Mouse (Mus musculus): ENCODE data around the gene Fut2.

The Fut2 gene

DNA sequence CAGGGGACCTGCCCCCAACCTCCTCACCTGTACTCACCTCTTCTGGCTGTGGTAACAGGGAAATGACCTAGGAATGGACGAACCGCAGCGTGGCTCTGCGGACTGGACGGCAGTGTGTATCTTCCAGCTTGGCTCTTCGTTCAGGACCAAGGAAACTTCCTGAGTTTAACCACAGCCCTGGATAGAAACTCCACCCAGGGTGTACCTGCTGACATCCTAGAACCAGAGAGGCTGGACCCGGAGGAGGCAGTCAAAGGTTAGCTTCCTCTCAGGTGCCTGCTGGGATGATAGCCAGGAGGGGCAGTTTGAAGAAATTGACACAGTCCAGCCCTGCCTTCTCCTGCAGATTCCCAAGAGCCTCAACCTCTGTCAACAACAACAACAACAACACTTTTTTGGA lies at the start of gene Fut2:
Fut2 (minus strand) TSS at position 234 of the 400 bp plus-strand sequence.
- DNase-seq = no peak

DNA sequence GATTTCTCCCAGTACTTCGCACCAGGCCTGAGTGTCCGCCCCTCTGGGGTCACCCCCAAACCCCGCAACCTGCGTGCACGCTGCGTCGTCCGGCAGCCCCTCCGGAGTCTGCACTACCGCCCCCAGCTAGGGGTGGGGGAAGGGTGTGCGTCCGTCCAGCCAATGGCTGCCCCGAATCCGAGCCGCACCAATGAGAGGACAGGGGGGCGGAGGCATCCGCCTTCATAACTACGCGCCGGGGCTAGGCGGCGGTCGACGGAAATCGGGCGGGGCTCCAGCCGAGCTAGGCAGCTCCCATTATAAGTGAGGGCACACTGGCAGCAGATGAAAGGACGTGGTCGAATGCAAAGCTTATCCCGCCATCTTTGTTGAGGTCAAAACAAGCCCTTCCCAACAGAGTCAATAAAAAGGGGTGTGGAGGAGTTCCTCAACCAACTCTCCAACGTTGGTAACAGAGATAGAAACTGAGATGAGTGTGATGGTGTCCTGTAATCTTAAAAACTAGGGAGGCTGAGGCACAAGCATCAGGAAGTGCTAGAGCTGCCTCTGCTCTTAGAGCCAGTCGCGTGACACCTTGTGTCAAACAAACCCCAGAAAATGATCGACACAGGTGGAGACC lies 49.0 kb upstream of the Fut2 start, which contains the start of gene Rpl18:
Rpl18 (plus strand) TSS at position 368 of the 619 bp plus-strand sequence.
- DNase-seq = peak; percentile 99

DNA sequence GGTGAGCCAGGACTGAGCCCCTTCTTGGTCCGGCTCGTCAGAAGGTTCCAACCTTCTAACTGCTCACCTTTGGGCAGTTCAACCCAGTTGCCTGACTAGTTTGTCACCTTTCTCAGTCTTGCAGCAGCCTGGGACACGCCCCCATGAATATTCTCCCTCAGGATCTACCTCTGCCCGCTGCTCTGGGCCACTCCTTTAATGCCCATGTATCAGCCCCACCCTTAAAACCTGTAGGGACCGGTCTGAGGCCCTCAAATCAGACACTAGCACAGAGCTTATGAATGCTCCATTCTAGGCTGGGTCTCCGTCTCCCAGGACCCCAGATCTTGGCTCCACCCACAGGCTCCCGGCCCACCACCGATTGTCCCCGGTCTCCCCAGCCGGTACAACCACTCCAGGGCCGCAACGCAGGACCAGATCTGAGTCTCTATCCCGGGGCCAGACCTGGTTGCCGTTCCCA lies 48.5 kb upstream of the Fut2 start:
- no peak for DNase-seq

DNA sequence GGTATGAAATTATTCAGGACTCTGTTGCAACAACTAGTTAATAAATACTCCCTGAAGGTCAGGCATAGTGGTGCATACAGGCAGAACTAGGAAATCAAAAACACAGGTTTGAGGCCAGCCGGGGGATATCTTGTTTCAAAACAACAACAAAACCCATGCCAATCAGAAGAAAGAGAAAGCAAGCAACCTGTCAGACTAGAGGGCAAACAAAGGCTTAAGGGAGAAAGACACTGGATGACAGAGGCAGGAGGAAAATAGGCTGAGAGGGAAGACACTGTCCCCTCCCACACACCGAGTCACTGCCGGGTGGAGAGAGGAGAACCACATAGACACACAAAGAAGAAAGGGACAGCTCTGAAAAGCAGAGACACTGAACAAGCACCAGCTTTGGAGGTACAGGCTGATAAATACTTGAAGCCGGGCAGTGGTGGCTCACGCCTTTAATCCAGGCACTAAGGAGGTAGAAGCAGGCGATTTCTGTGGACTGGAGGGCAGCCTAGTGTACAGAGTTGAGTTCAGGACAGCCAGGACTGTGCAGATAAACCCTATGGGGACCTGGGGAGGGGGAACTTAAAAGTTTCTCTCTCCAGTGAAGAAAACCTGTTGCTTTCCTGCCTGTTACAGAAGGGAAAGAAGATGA lies 47.8 kb upstream of the Fut2 start:
- DNase-seq = no peak

DNA sequence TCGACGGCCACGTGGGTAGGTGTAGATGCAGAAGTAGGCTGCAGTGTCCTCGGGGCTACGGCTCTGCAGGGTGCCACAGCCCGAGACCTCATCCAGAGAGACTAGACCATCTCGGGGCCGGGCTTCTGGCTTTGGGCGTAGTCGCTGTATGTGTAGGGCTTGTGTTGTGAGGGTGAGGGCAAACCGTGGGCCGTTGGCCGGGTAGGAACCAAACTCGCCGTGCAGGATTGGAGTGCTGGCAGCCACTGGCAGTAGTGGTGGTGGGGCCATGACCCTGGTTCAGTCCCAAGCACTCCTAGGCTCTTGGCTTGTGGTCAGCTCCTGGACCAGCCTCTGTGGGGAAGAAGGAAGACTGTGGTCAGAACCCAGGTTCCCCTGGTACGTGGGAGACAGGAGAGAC lies 47.2 kb upstream of the Fut2 start:
- no peak for DNase-seq

DNA sequence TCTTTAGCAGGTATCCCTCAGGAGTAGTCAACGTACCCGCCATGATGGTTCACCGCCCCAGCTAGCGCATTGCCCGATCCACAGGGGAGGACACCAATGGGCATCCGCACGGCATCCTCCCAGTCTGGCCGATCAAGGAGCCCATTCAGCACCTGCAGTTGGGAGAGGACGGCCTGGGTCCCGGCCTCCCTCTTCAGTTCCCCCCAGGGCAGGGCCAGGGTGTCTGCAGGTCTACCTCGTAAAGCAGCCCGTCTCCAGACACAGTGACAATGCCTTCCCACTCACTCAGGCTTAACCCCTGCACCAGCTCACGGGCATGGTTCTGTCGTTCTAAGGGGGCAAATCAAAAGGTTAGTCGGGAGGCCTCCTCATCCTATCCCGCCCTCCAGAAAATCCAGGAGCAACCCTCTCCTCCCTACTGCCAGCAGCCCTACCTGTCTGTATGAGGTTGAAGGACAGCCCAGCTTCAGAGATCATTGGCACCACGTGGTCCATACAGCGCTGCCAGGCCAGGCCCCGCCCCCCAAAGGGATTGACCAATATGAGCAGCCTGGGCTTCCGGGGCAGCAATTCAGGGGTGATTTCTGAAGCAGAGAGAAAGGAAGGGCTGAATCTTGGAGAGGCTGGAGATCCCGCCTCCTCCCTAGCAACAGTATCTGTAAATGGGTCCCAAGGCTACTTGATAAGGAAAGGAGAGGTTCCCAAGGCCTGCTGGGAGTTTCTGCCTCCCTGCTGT lies 46.0 kb upstream of the Fut2 start:
- no peak for DNase-seq

DNA sequence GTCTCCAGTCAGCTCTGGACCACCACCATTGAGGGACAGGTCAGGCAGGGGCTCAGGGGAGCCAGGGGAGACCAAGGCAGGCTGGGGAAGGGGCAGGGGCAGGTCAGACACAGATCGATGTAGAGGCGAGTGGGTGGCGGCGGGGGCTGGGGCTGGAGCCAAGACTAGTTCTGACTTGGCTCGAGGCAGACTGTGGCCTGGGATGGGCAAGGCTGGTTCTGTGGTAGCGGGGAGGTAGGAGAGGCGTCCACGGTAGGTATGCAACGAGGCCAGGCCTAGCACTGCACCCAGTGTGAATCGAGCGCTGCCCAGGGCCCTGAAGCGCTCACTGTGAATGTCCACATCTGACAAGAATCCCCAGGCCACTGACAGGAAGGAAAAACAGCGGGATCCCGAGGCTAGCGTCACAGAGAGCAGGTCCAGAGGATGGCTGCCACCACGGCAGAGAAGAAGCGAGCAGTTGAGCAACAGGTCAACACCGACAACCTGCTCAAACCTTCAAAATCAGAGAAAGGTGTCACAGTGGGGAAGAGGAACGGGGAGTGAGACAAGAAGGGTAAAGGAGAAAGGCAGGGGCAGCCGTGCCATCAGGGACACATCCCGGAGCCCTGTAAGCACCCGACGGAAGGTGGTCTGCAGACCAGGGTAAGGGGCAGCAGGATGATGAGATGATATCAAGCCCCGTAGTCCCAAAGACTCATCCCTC lies 45.3 kb upstream of the Fut2 start:
- no peak for DNase-seq

DNA sequence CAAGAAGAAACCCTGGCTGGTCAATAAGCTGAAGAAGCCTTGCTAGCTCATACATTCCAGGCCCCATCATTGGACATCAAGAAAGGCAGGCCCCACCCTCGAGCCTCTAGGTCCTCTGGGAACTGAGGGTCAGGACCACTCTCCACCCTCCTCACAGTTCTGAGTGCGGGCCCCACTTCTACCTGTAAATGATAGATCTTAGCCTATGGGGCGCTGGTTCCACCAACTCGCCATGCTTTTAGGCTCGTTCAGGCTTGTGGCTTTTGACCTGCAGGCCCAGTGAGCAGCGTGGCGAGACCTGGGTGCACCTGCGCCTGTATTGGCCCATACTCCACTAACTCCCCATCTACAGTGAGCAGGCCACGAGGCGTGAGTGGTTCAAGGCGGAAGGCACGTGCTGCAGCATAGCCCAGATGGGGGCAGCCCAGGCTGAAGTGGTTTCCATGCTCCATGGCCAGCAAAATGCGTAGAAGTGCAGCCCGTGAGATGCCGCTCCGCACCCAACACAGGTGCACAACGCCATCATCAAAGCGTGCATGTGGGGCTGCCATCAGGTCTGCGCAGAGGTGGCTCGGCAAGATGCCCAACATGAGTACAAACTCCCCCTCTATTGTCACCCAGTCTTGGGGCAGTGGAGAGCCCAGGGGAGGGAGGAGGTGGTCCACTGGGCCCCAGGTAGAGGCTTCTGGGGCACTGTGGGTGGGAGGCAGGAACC lies 44.4 kb upstream of the Fut2 start:
- DNase-seq = no peak

DNA sequence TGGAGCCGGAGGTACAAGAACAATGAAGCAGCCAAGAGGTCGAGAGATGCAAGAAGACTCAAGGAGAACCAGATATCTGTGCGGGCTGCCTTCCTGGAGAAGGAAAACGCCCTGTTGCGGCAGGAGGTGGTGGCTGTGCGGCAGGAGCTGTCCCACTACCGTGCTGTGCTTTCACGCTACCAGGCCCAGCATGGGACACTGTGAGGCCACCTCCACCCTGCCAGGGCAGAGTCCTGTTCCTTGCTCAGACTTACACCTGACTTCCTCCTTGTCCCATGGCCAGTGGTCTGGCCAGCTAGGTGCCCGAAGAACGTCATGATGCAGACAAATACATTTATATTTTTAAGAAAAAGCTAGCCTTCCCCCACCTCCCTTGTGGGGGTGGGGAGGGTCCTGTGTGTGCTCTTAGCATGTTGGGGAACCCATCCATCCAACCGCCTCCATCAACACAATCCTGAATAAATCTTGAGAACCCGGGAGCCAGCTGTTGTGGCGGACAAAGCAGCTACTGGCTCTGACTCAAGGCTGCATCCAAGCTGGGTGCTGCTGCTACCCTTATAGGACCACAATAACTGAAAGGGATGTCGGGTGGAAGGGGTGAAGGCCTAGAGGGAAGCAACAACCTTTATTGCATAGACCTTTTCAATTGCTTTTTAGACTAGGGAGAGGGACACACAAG lies 43.6 kb upstream of the Fut2 start:
- DNase-seq = no peak

DNA sequence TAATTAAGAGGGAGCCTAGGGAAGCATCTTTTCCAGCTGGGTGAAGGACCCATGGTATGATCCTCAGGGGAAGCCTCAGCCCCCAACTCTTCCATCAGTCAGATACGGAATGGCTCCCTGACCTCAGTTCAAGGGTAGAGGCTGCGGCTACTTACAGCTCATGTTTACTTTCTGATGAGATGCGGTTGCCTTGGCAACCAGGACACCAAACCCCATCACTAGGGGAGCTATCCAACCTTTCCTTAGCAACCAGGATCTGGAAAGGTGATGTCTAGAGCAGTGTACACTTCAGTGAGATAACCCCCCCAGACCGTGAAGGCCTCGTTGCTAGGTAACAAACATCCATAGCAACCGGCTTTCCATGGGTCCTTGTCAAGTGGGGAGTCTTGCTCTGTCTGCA lies 42.8 kb upstream of the Fut2 start:
- no peak for DNase-seq

DNA sequence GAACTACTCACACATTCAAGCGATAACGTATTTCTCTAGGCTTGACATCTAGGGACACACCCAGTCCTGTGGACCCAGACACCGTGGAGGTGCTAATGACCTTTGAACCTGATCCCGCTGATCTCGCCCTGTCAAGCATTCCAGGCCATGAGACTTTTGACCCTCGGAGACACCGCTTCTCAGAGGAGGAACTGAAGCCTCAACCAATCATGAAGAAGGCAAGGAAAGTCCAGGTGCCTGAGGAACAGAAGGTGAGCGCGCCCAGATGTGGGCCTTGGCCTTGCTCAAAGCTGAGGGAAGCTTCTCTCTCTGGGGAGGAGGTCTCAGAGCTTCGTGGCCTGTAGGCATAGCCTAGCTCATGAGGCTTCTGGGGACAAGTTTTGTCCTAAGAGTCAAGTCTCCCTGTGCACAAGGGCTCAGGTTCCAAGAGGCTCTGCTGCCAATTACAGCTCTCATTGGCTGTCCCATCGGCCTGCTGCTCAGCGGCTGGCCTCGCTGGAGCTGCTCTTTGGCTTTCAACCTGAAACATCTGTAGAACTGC lies 42.1 kb upstream of the Fut2 start:
- no peak for DNase-seq

DNA sequence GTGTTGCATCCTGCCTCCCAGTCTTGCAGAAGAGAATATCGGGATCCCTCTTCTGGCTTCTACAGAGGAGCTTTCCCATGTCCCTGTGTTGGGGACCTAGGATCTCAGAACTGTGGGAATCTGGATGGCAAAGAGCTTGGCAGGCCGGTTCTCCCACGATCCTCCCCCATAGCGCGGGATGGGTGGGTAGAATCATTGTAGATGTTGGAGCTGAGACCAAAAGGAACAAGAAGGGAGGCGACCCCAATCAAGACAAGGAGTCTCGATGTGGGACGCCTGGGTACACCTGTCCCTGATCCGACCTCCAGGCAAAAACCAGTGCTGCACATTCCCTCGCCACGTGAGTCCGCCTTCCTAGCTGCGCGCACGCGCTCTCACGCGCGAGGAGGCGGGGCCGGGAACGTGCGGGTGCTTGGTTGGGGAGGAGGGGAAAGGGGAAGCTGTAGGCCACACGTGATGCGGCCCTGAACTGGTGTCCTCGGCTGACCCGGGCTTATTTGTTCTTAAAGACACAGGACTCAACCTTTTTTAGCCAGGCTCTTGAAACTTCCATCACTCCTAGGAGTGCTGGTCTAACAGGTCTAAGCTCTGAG lies 41.3 kb upstream of the Fut2 start:
- peak; percentile 93 for DNase-seq

DNA sequence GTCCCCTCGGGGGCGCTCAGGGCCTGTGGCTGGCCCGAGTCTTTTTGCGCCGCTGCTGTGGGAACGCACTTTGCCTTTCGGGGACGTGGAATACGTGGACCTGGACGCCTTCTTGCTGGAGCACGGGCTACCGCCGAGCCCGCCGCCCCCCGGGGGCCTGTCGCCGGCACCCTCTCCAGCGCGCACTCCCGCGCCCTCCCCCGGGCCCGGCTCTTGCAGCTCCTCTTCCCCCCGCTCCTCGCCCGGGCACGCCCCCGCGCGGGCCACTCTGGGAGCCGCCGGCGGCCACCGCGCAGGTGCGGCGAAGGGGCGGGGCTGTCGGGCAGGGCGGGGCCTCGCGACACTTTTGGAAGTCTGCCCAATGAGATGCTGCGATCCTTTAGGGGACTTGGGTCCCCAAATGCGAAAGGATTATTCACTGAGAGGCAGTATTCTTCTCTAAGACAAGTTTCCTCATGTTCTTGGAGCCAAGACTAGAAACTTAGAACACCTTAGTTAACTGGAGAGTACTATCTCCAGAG lies 40.6 kb upstream of the Fut2 start:
- DNase-seq = peak; percentile 86

DNA sequence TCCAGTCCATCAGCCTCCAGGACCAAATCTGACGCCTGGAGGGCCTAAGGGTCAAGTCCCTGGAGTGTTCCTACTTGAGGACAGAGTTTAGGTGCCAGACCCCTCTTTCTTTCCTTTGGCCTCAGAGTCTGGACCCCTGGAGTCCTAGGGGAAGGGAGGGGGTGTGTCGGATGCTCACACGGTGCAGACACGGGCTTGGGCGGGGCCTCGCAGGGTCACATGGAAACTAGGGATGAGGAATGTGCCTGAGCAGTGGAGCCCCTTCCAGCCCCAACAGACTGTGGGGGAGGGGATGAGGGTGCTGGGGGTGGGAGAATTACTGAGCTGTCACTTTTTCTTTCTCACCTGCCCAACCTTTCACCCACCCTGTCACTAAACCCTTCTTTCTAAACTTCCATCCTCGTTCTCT lies 39.7 kb upstream of the Fut2 start:
- peak; percentile 80 for DNase-seq

DNA sequence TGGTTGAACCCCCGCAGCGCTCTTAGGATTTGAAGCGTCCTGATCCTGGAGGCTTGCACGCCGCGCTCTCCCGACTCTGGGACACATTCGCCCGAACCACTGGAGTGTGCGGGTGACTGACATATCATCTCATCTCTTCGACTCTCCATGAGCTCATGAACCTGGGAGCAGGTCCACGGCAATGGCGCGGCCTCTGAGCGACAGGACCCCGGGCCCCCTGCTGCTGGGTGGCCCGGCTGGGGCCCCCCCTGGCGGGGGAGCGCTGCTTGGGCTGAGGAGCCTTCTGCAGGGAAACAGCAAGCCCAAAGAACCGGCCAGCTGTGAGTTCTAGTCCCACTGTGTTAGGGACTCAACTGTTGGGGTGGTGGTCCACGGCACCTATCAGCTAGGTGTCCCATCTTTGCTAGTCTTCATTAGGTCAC lies 39.3 kb upstream of the Fut2 start:
- no peak for DNase-seq

DNA sequence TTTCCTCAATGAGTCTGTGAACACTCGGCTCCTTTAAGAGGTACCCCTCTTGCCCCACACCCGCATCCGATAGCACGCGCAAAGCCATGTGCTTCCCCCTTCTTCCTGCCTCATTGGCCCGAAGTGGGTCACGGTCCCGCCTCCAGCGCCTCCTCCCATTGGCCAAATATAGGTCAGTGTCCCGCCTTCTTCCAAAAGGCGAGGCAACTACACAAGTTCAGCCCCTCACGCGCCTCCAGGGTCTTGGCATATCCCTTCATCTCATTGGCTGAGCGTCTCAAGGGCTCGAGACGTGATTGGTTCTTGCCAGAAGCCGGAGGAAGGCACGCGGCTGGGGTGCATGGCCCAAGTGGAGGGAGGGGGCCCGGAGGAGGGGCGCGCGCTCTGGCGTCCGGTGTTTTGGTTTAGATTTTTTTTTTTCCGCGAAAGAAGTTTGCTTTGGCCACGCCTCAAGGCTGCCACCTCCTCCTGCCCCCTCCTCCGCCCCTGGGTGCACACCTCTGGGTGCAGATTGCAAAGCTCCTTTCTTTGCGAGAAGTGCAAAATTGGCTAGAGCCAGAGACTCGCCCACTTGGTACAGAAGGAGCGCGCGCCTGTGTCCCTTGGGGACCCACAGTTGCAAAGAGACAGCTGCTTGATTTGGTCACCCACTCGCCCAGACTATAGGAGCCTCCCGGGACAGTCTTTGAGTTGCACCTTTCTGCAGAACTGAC lies 38.7 kb upstream of the Fut2 start, which contains the start of gene Dbp:
Dbp (plus strand) TSS at position 359 of the 713 bp plus-strand sequence.
- DNase-seq = peak; percentile 100

DNA sequence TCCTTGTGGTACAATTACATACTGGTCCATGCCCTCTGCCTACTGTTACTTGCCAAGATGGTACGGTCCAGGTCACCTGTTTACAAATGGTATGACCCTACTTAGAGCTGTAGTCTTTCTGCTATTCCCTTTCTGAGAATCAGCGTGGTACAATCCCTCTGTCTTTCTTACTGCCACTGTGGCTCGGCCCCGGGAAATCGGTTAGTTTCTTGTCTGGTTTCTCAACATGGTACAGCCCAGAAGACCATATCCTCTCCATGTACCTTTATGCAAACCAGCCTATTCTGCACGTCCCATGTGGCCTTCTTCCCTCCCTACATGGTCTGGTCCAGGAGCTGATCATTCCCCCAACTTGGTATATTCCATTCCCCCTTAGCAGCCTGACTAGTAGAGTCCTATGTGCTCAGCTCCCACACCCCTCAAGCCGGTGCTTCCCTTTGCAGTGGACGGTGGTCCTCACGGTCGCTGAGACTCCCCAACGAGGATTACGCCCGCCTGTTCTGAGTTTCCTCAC lies 37.9 kb upstream of the Fut2 start:
- DNase-seq = peak; percentile 81

DNA sequence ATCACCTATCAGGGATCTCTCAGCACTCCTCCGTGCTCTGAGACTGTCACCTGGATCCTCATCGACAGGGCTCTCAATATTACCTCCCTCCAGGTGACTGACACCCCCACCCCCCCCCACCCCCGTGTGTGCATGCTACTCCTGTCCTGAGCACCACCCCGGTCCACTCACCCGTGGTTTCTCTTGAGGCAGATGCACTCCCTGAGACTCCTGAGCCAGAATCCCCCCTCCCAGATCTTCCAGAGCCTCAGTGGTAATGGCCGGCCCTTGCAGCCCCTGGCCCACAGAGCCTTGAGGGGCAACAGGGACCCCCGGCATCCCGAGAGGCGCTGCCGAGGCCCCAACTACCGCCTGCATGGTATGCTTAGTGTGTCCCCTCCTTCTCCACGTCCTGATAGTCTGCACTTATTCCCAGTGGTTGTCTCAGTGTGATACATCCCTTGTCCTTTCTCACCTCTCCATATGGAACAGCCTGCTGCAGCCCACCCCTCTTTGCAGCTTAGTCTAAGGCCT lies 37.4 kb upstream of the Fut2 start:
- no peak for DNase-seq

DNA sequence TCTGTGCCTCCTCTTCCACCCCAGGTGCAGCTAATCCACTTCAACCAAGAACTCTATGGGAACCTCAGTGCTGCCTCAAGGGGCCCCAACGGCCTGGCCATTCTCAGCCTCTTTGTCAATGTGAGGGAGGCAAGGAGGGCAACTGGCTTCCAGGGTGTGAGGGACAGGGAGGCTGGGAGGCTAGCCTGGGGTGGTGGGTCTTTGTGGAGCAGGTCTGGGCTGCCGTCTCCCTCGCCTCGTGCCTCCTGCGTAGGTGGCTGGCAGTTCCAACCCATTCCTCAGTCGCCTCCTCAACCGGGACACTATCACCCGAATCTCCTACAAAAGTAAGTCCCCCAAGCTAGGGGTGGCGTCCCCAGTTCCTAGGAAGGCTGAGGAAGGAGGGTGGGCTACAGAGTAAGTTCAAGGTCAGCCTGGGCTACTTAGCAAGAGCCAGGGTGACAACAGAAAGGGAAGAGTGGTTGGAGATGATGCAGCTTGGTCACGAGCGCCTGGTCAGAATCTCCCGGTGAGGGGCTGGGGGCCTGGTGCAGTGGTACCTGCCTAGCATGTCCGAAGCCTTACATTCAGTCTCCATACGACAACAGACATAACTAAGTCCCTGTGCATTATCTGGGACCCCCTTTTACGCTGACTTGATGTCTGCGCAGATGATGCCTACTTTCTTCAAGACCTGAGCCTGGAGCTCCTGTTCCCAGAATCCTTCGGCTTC lies 36.8 kb upstream of the Fut2 start:
- DNase-seq = no peak
